Mouse (Mus musculus) E14TG2a.4 (cell line): ENCODE measurements around the gene Bcl2.

Experiments
- CTCF ChIP-seq: conservative IDR thresholded peaks from 2 replicates; pipeline ENCODE4 v1.5.1; 2014; ENCODE audit warnings: low read length
- NANOG ChIP-seq: IDR thresholded peaks from 2 replicates; pipeline ENCODE4 v1.6.1; 2014; ENCODE audit warnings: borderline replicate concordance, low read length, mixed read lengths
- POU5F1 ChIP-seq: IDR thresholded peaks from 2 replicates; pipeline ENCODE4 v1.6.1; 2014; ENCODE audit warnings: low read length, borderline replicate concordance

GRCm38 (mm10) chr1:106542731-106543130, 171.3 kb downstream of the Bcl2 start:
- TF ChIP-seq CTCF (peak; percentile 17; the same call in 1 of the 2 replicates), NANOG (no peak), POU5F1 (no peak)
